Mouse (Mus musculus): ENCODE results near the gene Plxna2.

- TF ChIP-seq CTCF (IDR thresholded peaks at IDR 0.05; ENCODE audit: low read depth), result no peak
- TF ChIP-seq EP300 (IDR thresholded peaks at IDR 0.05; ENCODE audit: low read depth), result no peak
Observed at GRCm38 (mm10) chr1:194672525-194672894, 54.5 kb downstream of the Plxna2 start.
